Mouse (Mus musculus): ENCODE measurements around the gene Ryr1.

DNA sequence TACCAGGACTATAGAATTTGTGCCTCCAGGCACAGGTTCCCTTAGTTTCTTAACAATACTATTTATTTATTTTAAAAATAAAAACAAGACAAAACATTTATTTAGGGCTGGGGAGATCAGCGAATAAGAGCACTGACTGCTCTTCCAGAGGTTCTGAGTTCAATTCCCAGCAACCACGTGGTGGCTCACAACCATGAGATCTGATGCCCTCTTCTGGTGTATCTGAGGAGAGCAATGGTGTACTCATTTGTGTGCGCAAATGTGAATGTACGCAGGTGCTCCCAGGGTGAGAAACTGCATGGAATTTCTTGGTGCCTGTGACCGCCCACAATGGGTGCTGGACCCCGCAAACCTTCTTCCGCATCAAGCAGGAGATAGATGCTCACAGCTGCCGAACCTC lies 152.0 kb downstream of the Ryr1 start:
- TF ChIP-seq CTCF (IDR thresholded peaks at IDR 0.05; ENCODE audit: control insufficient read depth, insufficient read depth, insufficient replicate concordance, low read depth, low read length) (no peak), POLR2A (IDR thresholded peaks at IDR 0.05; ENCODE audit: control insufficient read depth, low read depth, low read length) (no peak)
